Mouse (Mus musculus) testis, adult 2 months (tissue): ENCODE results near the gene Elk3. TPM values are rescaled to one million over a fixed set of nuclear protein-coding genes. Genes with fewer than 3 reads are reported as not detected.

ENCODE experiments used
- H3K27ac ChIP-seq: fragments of 200-500 bp; 2 replicates; pipeline ENCODE4 v1.5.1; 2012; ENCODE audit warnings: low read depth, low read length; ENCODE audit not compliant: control insufficient read depth, insufficient read depth
- H3K27me3 ChIP-seq: fragments of 200-500 bp; 2 replicates; pipeline ENCODE4 v1.6.1; 2012; ENCODE audit warnings: mild to moderate bottlenecking, low read length, moderate library complexity; ENCODE audit not compliant: control insufficient read depth, insufficient read depth
- H3K36me3 ChIP-seq: fragments of 200-500 bp; 2 replicates; pipeline ENCODE4 v1.6.1; 2012; ENCODE audit warnings: mild to moderate bottlenecking, low read length; ENCODE audit not compliant: control insufficient read depth, insufficient read depth
- H3K4me1 ChIP-seq: fragments of 200-500 bp; 2 replicates; pipeline ENCODE4 v1.6.1; 2012; ENCODE audit warnings: low read length; ENCODE audit not compliant: control insufficient read depth, insufficient read depth
- H3K4me3 ChIP-seq: fragments of 200-500 bp; 2 replicates; pipeline ENCODE4 v1.5.1; 2012; ENCODE audit warnings: low read depth, mild to moderate bottlenecking, low read length, moderate library complexity, mixed read lengths; ENCODE audit not compliant: control insufficient read depth
- CTCF ChIP-seq: fragments of 200-500 bp; IDR thresholded peaks from 2 replicates; pipeline ENCODE4 v1.5.1; 2012; ENCODE audit warnings: low read depth, mild to moderate bottlenecking, inconsistent platforms, low read length, moderate library complexity; ENCODE audit not compliant: control insufficient read depth, insufficient read depth, insufficient replicate concordance
- POLR2A ChIP-seq: fragments of 200-500 bp; IDR thresholded peaks from 2 replicates; pipeline ENCODE4 v1.6.1; 2012; ENCODE audit warnings: low read depth, mild to moderate bottlenecking, inconsistent platforms, low read length, moderate library complexity; ENCODE audit not compliant: control insufficient read depth
- polyA plus RNA-seq: library from polyadenylated mRNA; depleted of rRNA; stranded (reverse); fragments of >200 nt; gene quantifications from 2 replicates; pipeline ENCODE4 v1.2.3, GENCODE M21; 2012

The Elk3 gene
- polyA plus RNA-seq, 1 experiment: 2.2 TPM

- no peaks in the 10 kb centered on the region for H3K36me3 ChIP-seq
Measured at GRCm38 (mm10) chr10:93265833-93266232, 45.1 kb downstream of the Elk3 start.

GRCm38 (mm10) chr10:93264001-93264400, 46.9 kb downstream of the Elk3 start:
- Histone ChIP-seq H3K27me3 (no peaks in the 10 kb centered on the region), H3K27ac (no peak overlapping the region), H3K4me1 (no peaks in the 10 kb centered on the region), H3K36me3 (no peaks in the 10 kb centered on the region), H3K4me3 (no peak overlapping the region)
- TF ChIP-seq POLR2A: no peak

More at GRCm38 (mm10) chr10:93265833-93266232, 45.1 kb downstream of the Elk3 start:
- H3K27me3 ChIP-seq: no peaks in the 10 kb centered on the region
- TF ChIP-seq POLR2A (no peak), CTCF (no peak)
- no peak overlapping the region for H3K4me3 ChIP-seq
- H3K4me1 ChIP-seq: no peaks in the 10 kb centered on the region
- no peak overlapping the region for H3K27ac ChIP-seq

DNA sequence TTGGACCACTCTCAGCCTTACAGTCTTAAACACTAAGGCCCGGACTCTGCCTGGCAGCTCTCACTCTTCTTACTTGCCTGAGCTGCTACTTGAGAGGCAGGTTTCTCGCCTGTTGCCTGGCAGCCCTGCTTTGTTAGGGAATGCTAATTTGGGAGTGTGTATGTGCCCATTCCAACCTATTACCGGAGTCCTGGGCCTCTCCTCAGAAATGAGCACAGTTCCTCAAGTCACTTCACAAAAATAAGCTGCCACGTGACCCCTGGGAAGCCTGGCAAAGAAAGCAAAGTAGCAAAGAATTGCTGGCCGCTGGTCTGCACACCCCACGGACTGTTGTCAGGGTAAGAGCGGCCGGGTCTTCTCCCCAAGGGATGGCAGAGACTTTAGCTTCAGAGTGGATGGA, 47.5 kb downstream of the Elk3 start:
- no peaks in the 10 kb centered on the region for H3K36me3 ChIP-seq
- no peak for TF ChIP-seq CTCF
- no peak for TF ChIP-seq POLR2A
- H3K27ac ChIP-seq: no peak overlapping the region
- H3K4me1 ChIP-seq: no peaks in the 10 kb centered on the region
- no peak overlapping the region for H3K4me3 ChIP-seq
- H3K27me3 ChIP-seq: no peaks in the 10 kb centered on the region

- Histone ChIP-seq H3K27ac (no peak overlapping the region), H3K27me3 (no peaks in the 10 kb centered on the region), H3K36me3 (no peaks in the 10 kb centered on the region), H3K4me3 (no peak overlapping the region), H3K4me1 (no peaks in the 10 kb centered on the region)
- TF ChIP-seq CTCF (no peak), POLR2A (no peak)
Measured at GRCm38 (mm10) chr10:93261981-93262499, 48.9 kb downstream of the Elk3 start.

DNA sequence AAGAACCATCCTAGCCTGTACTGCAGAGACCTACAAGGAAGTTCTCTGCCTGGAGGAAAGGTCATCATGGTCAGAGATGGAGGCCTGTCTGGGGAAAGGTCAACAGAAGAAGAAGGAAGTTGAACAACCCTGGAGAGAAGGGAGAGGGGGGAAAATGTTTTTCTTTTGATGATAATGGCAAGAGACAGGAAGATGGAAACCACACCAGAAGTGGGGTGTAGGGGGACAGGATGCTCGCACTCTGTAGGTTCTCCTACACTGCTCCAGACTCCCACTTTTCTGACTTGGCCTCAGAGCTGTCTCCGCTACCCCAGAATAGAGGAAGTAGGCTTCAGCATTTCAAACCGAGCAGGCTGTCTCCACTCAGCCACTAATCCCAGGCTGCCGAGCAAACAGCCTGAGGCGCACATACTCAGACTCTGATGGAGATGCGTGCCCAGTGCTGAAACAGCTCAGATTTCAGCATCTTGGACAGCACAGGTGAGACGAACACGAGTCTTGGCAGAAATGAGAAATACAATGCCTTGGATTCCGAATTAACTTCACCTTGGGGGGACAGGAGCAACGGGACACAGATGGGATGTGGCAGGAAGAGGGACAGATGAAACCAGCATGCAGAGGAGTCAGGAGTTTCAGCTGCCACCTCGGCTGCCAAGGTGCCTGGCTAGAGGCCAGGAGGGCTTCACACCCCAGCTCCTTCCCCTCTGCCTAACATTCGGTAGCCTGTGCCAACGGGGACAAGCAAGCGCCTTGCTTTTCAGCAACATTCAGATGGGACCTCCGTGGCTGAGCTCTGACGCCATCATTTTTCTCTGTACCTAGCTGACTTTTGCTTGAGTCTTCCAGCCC, 49.6 kb downstream of the Elk3 start:
- no peak overlapping the region for H3K4me3 ChIP-seq
- no peaks in the 10 kb centered on the region for H3K27me3 ChIP-seq
- no peak overlapping the region for H3K27ac ChIP-seq
- no peaks in the 10 kb centered on the region for H3K36me3 ChIP-seq
- TF ChIP-seq POLR2A (no peak), CTCF (no peak)
- no peaks in the 10 kb centered on the region for H3K4me1 ChIP-seq

- TF ChIP-seq CTCF (no peak), POLR2A (no peak)
- Histone ChIP-seq H3K27ac (no peak overlapping the region), H3K36me3 (no peaks in the 10 kb centered on the region), H3K4me1 (no peaks in the 10 kb centered on the region), H3K4me3 (no peak overlapping the region), H3K27me3 (no peaks in the 10 kb centered on the region)
Measured at GRCm38 (mm10) chr10:93259826-93260225, 51.1 kb downstream of the Elk3 start.

DNA sequence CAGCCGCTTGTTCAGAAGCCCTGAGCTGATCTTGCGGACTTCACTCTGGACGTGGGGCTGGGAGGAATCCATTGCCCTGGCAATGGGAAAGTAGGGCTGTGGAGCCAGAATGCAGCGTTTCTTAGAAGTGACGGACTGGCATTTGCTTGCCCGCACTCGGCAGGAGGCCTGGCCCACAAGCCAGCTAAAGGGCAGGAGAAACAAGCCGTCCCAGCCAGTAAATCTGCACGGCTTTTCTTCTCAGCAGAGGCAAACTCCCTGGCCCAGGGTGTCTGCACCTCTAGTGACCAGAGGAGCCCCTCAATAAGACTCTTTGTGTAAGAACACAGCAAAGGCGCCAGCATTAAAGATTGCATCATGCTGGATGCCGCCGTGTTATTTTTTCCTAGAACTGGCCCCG, 55.6 kb downstream of the Elk3 start:
- H3K4me1 ChIP-seq: no peaks in the 10 kb centered on the region
- no peak overlapping the region for H3K27ac ChIP-seq
- TF ChIP-seq CTCF (no peak), POLR2A (no peak)
- no peaks in the 10 kb centered on the region for H3K27me3 ChIP-seq
- no peak overlapping the region for H3K4me3 ChIP-seq
- no peaks in the 10 kb centered on the region for H3K36me3 ChIP-seq

GRCm38 (mm10) chr10:93253156-93253555, 57.8 kb downstream of the Elk3 start:
- H3K27ac ChIP-seq: no peak overlapping the region
- no peaks in the 10 kb centered on the region for H3K36me3 ChIP-seq
- no peaks in the 10 kb centered on the region for H3K27me3 ChIP-seq

More at GRCm38 (mm10) chr10:93253156-93253555, 57.8 kb downstream of the Elk3 start:
- TF ChIP-seq POLR2A (no peak), CTCF (no peak)
- H3K4me3 ChIP-seq: no peak overlapping the region
- no peaks in the 10 kb centered on the region for H3K4me1 ChIP-seq
